Mouse (Mus musculus): ENCODE results near the gene Gjd2. TPM values are rescaled to one million over a fixed set of nuclear protein-coding genes. Genes with fewer than 3 reads are reported as not detected.

Gjd2 gene
- 10 to 100 TPM; 20.5 to 21.3 TPM for total RNA-seq (2021)
- long read RNA-seq, experiment 1 = 0 reads
- long read RNA-seq, experiment 2, partial matches to known transcripts = 0 of 5 reads
- long read RNA-seq, experiment 2, other reads (novel, unspliced or antisense) = 2 of 5 reads

DNA sequence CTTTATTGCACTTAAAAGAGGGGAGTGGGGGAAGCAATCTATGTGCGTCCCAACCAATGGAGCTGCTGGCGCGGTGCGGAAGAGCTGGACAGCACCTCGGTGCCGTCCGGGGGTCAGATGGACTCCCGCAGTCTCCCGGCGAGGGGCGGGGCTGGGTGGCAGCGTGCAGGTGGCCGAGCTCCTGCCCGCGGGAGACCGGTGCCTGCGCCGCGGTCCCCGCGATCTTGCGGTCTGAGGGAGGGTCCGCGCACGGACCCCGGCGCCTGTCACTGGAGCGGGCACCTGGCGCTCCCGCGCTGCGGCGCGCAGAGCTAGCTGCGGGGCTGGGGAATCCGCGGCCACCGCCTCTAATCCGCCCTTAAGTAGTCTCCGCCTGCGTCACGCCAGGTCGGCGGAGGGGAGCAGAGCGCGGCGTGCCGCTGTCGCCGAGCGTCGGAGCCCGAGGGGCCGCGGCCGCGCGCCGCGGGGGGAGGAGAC is at the start of gene Gjd2:
TSS of gene Gjd2 (minus strand) at position 325 of the 477 bp plus-strand sequence.
- no peak for DNase-seq (ENCODE audit: low spot score in 2 of 2)

DNA sequence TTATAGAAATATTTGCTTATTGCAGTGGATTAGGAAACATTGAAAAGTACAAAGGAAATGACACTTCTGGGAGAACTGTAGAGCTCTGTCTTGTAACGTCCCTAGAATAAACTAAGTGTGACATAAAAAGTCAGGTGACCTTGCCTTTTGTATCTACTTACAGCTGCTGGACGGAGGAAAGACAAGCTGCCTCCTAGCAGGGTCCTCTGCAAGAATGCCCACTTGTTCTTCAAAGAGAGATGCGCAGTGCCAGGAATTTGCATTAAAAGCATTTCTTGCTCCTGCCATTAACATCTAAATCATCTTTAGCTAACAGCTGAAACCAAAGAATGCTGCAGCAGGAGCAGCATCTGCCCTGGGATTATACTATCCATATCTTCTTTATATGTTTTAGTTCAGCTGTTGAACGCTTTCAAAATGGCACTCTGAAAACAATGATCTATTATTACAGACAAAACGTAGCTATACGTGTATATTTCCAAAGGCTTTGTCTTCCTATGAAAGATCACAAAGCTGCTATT is 46.7 kb upstream of the Gjd2 start:
- DNase-seq (ENCODE audit: low spot score in 2 of 2) = no peak

DNA sequence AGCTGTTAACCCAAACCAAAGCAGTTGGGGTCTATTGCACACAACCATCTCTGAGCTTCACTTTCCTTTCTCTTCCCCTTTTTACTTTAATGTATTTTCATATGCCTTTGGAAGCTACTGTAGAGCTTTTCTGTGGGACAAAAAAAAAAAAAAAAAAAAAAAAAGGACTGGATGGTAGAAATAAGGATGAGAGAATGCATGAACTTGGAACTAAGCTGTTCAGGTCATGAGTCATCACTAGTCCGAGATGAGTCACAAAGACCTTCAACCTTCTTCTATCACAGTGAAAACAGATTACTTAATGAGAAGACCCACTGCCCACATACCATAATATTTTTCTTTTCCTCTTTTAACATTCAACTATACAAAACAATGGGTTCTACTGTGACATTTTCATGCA is 46.2 kb upstream of the Gjd2 start:
- DNase-seq (ENCODE audit: low spot score in 2 of 2) = no peak

DNA sequence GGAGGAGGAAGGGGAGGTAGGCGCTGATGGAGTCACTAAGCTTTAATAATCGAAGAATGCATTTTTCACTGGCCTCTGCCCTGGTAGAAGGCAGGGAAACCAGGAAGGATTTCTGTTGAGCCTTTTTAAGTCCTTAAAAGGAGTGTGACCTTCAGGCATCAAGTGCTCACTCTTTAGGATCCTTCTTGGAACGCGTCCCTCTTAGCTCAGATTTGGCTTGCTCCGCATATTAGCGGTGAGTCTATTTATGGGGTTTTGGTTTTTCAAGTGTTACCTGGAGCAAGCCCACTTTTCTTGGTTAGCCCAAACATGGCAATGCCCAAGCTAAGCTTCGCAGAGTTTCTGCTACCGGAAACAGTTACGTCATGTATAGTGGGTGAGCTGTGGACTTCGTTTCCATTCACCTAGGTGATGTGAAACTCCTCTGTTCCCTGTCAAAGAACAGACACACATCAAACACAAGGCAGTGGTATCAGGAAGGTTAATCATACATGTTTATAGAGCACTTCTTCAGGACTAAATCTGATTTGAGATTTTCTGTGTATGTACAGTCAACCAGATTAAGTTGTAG is 44.9 kb upstream of the Gjd2 start:
- no peak for DNase-seq (ENCODE audit: low spot score in 2 of 2)

DNA sequence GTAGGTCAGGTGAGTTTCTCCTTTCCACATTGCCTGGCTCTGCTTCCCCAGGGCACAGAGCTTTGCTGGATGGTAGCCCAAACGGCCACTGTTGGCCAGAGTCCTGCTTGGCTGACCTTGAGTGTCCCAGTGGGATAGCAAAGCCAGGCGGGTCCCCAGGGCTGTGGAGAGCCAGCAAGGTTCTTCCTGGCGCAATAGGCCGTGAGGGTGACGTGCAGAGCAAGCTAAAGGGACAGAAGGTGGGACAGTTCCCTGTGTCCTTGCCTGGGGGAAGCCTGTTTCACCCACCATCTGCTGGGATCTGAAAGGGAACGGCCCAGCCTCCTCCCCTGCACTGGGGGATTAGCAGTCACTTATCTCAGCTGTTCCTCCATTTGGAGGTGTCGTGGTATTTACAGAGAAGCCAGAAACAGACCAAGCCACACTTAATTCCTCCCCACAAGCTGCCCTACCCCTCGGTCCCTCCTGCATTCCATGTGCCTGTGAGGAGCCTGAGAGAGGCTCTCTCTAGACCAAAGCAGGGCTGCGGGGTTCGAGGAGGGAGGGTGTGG is 44.0 kb upstream of the Gjd2 start:
- DNase-seq (ENCODE audit: low spot score in 2 of 2) = peak; percentile 5 to 30

DNA sequence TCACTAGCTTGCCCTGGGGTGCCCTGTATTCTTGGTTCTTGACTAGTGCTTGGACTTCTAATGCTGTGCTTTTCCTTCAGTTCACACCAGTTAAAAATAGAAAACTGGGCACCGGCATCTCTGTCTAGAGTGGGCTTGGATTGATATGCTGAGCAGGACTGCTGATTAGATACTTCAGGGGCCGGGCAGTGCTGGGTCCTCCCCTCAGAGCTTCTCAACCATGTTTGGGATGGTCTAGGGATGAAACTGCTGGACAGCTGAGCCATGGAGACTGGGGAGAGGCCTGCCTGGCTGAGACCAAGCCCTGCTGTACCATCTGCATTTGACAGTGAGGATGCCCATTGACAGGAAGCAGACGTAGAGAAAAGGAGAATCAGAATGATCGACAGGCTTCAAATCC is 40.7 kb upstream of the Gjd2 start:
- no peak for DNase-seq (ENCODE audit: low spot score in 2 of 2)

DNA sequence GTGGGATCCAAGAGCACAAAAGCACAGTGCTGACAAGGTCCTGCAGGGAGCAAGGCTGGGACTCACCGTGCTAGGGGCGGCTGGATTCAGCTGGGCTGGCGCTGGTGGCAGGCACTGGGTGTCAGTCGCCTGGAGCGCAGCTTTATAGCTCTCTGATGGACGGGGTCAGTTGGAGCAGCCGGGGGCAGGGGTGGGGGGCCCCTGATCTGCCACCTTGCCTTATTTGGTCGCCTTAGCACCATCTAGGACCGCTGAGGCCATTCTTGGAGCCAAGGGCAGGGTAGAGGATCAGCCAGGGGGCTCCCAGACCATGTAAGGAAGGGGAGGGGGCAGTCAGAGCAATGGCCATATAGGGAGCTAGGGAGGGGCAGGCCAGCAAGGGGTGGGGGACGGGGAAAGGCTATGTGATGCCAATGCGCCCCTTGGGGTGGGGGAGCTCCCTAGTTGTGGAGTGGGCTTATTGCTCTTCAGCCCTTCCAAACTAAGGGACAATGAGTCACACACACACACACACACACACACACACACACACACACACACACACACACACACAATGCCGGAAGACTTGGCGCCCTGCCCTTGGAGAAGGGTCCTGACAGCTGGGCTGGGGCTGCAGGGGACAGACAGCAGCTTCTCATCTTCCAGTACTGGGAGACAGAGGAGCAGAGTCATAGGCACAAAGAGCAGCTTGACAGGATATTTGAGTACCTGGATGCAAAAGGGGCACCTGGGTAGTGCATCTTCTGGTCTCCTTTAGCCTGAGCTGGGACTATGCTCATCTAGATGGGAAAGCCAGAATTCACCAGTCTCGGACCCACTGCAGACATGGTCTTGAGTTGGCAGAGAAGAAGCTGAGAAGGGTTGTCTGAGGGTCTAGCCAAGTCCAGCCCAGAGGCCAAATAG is 39.5 kb upstream of the Gjd2 start, which contains the start of gene Actc1:
TSS of gene Actc1 (minus strand) at position 853 of the 903 bp plus-strand sequence.
- no peak for DNase-seq (ENCODE audit: low spot score in 2 of 2)

DNA sequence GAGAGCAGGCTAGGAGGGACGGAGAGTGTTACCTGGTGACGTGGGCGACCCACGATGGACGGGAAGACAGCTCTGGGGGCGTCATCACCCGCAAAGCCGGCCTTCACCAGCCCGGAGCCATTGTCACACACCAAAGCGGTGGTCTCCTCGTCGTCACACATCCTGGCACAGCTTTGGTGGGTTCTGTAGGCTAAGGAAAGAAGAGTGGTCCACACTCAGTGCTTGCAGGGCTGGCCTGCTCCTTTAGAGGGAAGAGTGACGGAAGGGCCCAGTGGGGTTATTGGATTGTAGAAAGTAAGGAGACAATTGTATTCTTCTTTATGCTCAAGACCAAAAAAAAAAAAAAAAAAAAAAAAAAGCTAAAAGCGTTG is 38.4 kb upstream of the Gjd2 start:
- DNase-seq (ENCODE audit: low spot score in 2 of 2) = no peak

DNA sequence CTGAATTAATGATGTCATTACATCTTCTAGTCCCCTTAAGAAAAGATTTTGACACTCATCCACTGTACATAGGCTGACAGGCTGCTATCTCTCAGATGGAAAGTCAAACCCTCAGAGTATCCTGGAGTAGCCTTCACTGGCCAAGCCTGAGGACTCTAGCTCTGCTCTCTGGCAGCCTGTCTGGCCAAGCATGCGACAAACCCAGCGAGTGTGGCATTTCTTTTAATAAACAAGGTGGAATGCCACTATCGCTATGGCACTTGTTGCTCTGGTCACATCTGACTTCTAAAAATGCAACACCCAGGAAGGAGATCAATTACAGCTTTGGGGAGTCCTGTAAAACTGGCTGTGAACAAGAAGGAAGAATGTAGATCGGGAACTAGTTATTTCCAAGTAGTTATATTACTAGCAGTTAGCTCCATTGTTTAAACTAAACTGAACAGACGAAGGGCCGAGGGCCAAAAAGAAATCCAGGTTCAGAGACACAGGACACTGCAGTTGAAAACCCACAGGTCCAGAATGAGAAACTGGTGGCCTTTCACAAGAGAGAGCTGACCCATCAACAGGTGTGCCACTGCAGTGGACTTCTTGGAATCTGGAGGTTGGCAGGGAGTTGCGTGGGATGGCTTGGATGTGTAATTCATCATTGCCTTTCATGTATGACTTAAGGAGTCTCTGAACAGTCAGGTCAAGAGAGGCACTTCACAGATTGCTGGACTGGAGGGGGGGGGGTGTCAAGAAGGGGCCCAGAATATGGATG is 37.9 kb upstream of the Gjd2 start:
- DNase-seq (ENCODE audit: low spot score in 2 of 2) = no peak

DNA sequence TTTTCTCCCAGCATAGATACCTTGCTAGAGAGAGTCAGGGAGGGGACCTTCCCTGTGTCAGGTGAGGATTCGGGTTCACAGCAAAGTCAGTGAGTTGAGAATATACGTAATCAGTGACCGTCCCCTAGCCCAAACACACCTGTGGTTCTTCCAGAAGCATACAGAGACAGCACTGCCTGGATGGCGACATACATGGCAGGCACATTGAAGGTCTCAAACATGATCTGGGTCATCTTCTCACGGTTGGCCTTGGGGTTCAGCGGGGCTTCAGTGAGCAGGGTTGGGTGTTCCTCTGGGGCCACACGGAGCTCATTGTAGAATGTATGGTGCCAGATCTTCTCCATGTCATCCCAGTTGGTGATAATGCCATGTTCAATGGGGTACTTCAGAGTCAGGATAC is 36.7 kb upstream of the Gjd2 start:
- no peak for DNase-seq (ENCODE audit: low spot score in 2 of 2)

DNA sequence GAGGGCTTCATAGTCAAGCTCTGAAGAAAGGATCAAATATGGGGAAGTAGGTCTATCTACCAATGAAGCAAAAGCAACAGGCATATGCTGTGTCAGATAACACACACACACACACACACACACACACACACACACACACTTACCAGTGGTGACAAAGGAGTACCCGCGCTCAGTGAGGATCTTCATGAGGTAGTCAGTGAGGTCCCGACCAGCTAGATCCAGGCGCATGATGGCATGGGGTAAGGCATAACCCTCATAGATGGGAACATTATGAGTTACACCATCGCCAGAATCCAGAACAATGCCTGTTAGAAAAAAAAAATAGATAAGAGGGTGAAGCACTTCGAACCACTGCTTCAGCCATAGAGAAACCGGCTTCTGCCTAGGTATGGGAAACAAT is 36.0 kb upstream of the Gjd2 start:
- no peak for DNase-seq (ENCODE audit: low spot score in 2 of 2)

DNA sequence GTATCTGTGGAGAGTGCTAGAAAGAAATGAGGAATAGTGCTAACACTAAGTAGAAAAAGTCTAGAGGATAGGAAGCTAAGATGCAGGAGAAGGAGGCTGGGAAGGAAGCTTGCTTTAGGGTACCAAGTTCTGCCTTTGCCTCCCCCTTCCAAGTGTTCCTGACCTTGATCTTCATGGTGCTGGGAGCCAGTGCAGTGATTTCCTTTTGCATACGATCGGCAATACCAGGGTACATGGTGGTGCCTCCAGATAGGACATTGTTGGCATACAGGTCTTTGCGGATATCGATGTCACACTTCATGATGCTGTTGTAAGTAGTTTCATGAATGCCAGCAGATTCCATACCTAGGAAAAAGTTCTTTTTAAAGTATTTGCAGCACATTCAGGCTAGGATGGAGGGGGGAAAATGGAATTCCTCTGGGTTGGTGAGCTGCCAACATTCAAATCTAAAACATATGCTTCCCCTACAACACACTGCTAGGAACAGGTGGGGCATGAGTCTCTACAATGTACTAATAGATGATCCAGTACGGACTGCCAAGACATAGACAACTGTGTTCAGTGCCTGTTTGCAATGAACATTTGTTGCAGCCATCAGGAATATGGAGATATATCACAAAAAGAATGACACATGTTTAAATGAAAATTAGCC is 34.7 kb upstream of the Gjd2 start:
- no peak for DNase-seq (ENCODE audit: low spot score in 2 of 2)

DNA sequence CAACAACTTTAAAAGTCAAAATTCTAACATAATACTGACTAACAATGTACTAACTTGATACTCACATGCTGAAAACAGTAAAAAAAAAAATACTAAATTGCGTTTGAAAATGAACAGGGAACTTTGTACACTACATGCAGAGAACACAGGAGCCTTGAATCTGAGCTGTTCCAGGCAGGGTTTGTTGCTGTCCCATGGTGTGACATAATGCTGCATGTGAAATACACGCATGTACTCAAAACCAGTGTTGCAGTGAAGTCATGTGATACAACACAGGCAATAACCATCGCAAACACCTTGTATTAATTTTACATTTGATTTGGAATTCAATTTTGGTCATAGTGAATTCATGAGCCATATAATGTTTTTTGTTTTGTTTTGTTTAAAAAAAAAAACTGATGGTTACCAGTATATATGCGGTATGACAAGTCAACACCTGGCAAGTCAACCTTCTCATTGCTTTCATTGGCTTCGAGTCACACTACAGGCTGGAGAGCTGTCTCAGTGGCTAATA is 32.8 kb upstream of the Gjd2 start:
- DNase-seq (ENCODE audit: low spot score in 2 of 2) = no peak

DNA sequence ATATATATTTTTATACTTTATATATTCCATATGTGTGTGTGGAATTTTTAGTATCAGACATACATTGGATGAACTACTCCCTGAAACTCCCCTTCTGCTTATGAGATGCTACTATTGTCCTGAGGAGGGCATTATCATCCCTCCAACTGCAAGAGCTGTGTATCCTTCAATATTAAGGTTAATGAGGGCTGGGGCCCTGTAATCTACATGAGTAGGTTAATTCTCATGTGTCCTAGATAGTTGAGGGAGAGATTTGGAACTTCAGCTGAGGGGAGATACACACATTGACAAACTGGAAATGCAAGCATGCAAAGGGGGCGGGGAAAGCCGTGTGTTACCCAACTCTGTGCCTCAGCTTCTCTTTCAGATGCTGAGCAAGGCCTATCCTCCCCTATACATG is 24.5 kb upstream of the Gjd2 start:
- DNase-seq (ENCODE audit: low spot score in 2 of 2) = no peak

DNA sequence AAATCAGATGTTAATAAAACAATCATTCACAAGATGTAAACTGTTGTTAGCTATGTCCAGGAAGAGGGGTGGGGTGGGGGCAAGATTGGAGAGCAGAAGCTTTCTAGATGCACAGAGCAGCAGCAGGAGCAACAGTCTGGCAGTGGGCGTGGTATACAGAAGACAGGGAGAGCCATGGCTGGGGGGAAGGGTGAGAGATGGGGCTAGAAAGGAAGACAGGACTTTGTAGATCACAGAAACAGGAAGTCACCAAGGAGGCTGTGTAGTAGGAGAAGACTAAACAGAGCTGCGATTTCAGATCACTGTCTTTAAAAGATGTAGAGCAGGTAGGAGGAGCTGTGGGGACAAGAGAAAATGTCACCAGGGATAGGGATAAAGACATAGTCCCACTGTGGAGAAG is 18.8 kb upstream of the Gjd2 start:
- DNase-seq (ENCODE audit: low spot score in 2 of 2) = no peak

DNA sequence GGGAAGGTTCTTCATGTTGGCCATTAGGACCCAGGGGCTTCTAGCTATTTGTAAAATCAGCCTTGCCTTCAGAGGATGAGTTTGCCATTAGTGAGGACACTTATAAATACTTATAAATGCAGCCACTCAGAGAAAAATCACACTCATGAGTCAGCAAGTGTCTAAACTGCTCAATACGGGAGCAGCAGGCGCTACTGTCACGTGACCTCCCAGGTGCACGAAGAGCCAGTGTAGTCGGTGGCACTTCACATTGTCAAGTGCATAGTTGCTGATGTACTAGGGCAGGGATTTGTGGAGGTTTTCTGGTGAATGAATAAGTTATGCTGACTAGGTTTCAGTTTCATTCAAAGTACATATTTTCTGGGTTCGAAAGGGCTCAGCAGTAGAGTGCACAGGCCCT is 10.0 kb upstream of the Gjd2 start:
- no peak for DNase-seq (ENCODE audit: low spot score in 2 of 2)

DNA sequence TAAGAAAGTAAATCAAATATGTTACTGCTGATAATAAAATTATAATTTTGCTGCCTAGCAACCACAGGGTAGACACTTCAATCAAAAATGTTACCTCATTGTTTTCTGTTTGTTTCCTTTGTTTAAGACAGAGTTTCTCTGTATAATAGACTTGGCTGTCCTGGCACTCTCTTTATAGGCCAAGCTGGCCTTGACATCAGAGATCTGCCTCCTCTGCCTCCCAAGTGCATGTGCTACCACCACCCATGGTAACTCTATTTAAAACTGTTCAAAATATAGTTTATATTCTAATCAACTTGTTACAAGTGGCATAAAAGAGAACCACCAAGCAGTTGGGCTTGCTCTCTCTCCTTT is 6.8 kb upstream of the Gjd2 start:
- DNase-seq (ENCODE audit: low spot score in 2 of 2) = no peak

DNA sequence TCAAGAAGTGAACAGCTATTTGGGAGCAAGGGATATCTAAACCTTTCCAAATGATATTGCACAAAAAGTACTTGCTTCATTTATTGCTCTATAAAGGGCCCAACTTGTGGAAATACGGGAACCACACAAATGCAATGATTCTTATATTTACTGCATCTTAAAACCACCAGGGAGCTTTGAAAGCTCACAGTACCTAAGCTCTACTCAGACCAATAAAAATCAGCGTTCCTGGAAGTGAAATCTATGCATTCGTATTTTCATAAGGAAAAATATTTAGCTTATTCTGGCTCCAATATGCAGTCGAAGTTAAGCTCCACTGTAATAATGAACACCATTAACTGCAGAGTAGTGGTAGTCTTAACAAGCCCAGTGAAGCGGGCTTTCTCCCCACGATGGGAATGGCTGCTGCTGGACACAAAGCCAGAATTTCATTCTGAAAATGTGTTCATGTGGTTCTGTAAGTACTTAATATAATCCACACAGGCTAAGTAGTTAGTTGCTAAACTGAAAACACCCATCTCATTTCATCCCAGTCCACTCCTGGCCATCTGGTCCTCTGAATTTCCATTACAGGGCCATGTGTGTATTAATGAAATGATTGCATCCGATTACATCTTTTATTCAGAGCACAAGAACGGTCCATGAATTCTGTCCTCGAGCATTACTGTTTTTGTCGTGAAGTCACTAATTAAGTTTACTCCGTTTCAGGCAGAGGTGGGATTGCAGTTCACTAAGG is 6.2 kb upstream of the Gjd2 start:
- DNase-seq (ENCODE audit: low spot score in 2 of 2) = no peak

DNA sequence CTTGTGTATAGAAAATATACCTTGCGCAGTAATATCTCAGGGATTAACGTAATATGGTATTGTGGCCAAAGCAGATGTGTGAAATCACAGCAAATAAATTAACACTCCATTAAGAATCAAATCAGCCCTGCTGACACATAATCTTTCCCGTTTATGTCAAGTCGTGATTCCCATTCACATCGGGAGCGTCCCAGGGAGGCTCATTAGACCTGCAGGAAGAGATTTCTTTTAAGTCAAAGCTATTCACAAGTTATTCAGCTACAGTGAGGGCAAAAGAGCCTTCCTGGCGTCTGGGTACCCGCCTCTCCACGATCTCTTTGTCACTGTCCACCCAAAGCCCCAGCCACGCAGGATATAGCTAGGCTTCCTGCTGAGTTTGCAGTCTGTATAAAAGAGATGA is 4.7 kb upstream of the Gjd2 start:
- DNase-seq (ENCODE audit: low spot score in 2 of 2) = no peak

DNA sequence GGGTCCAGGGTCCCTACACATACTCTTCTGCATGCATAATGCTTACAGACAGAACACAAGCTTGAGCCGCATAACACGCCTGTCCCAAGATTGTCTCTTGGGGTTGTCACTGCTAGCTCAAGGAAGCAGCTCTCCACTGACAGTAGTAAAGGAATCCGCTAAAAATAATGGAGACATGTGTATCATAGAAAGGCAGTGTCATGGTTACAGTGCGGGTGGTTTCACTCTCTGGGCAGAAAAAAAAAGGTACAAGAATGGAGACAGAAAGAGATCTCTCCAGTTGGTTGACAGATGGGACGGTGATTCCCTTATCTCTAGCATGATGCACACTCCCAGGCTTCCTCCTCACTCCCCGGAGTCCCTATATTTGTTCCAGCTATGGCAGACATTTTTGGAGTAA is 1.4 kb upstream of the Gjd2 start:
- no peak for DNase-seq (ENCODE audit: low spot score in 2 of 2)

All from adrenal gland, postnatal 4 days (tissue).